Mouse (Mus musculus) heart, embryonic 16.5 days (tissue): ENCODE results near the gene Chic2. TPM values are rescaled to one million over a fixed set of nuclear protein-coding genes. Genes with fewer than 3 reads are reported as not detected.

Experiments
- ATAC-seq: fragments of 200-750 bp; cut with Nextera tagmentation; replicated peaks from 2 replicates; pipeline ENCODE4 v1.8.0; 2017; ENCODE audit warnings: moderate number of reproducible peaks; ENCODE audit not compliant: insufficient read depth, low FRiP score; ENCODE audit errors: extremely low read depth
- H3K27ac ChIP-seq: fragments of 300-500 bp; sonication (generic); 2 replicates; pipeline ENCODE4 v1.5.1; 2014; ENCODE audit warnings: mild to moderate bottlenecking, low read length, control low read depth, moderate library complexity
- H3K27me3 ChIP-seq: fragments of 300-500 bp; sonication (generic); 2 replicates; pipeline ENCODE4 v1.6.1; 2014; ENCODE audit warnings: low read length, mixed read lengths; ENCODE audit not compliant: control insufficient read depth, insufficient read depth
- H3K36me3 ChIP-seq: fragments of 300-500 bp; sonication (generic); 2 replicates; pipeline ENCODE4 v1.6.1; 2014; ENCODE audit not compliant: control insufficient read depth, insufficient read depth
- H3K4me1 ChIP-seq: fragments of 300-500 bp; sonication (generic); 2 replicates; pipeline ENCODE4 v1.6.1; 2014; ENCODE audit warnings: low read length, mixed read lengths; ENCODE audit not compliant: control insufficient read depth, insufficient read depth
- H3K4me2 ChIP-seq: fragments of 300-500 bp; sonication (generic); 2 replicates; pipeline ENCODE4 v1.6.1; 2014; ENCODE audit warnings: low read depth, mild to moderate bottlenecking, control low read depth, low read length
- H3K4me3 ChIP-seq: fragments of 300-500 bp; sonication (generic); 2 replicates; pipeline ENCODE4 v1.5.1; 2014; ENCODE audit warnings: mild to moderate bottlenecking, control low read depth, low read length
- H3K9ac ChIP-seq: fragments of 300-500 bp; sonication (generic); 2 replicates; pipeline ENCODE4 v1.6.1; 2014; ENCODE audit warnings: low read length, control low read depth
- H3K9me3 ChIP-seq: fragments of 300-500 bp; sonication (generic); replicated peaks from 2 replicates; pipeline ENCODE4 v1.6.1; 2016; ENCODE audit warnings: low read length; ENCODE audit not compliant: control insufficient read depth
- WGBS: fragments of 180-500 bp; shearing (Covaris S2); extraction: QIAGEN DNeasy Blood & Tissue Kit; methylation state at CpG from one replicate; pipeline ENCODE4 v1.1.7; 2014; 5-methylcytosine and 5-hydroxymethylcytosine counted together
- polyA plus RNA-seq: library from polyadenylated mRNA; unstranded; fragments of >200 nt; fragmentation: Nextera tagmentation; extraction: Ambion mirVana; gene quantifications from 2 replicates; pipeline ENCODE4 v1.2.1, GENCODE M21; 2015

Gene Chic2
- polyA plus RNA-seq, 1 experiment from 2014 or later: 21.6 TPM

DNA sequence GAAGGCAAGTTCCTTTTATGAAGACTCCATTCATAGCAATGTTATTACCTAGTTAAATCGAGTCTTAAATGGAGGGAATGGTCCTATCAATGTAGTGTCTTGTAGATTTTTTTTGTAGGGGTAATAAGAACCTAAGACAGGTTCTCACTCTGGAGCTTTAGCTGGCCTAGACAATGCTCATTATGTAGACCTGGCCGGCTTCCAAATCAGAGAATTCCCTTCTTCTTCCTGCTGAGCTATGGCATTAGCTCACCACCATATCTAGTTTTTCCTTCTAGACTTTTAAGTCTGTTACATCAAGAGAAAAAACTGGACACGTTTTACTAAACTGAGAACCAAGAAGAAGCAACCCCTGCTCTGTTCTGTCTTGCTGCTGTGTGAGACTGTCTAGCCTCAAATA, 42.5 kb downstream of the Chic2 start:
- peaks cover 11% of the 10 kb centered on the region for H3K36me3 ChIP-seq
- H3K9me3 ChIP-seq: no peaks in the 10 kb centered on the region
- H3K4me3 ChIP-seq: no peak overlapping the region
- no peak overlapping the region for H3K9ac ChIP-seq
- ATAC-seq: no peak
- H3K27me3 ChIP-seq: no peaks in the 10 kb centered on the region
- no peaks in the 10 kb centered on the region; the same call in 1 of the 2 replicates for H3K4me1 ChIP-seq
- H3K27ac ChIP-seq: no peak overlapping the region
- no peak overlapping the region for H3K4me2 ChIP-seq
- WGBS: 58% methylated on average over 3 of the region's 3 CpGs

DNA sequence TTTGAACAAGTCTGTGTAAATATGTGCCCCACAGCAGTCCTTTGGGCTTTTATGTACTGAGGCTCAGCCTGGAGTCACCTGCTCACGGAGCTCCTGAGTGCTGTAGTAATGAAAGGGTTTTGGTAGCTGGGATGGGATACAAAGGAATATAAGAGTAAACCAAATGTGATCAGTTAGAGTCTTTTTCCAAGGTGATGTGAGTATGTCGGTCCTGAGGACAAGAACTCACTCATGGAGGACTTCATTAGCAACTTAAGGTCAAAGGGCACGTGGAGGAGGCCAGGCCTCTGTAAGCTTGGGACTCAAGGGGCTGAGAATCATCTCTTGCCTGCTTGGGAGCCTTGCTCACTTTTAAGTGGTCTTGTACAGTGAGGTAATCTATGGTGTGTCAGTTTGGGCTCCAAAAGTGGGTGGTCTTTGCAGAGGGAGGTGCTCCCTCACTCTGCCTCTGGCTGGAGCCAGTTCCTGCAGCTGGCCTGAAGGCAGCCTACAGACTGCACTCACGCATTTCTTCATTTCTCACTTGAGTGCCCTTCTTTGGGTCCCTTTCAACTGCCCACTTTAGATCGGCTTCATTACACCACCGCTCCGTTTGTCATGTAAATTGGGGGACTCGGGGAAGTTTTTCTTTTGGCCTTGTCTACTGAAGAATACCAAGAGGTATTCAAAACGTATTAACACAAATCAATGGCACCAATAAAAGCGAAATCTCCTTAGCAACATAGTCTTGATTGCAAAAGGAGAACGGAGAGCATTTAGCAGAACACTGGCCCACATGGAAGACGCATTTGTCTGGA, 45.7 kb downstream of the Chic2 start:
- Histone ChIP-seq H3K27ac (no peak overlapping the region), H3K4me1 (peaks cover 8% of the 10 kb centered on the region), H3K9me3 (no peaks in the 10 kb centered on the region; the same call in 1 of the 2 replicates), H3K4me3 (no peak overlapping the region), H3K36me3 (peaks cover 17% of the 10 kb centered on the region), H3K27me3 (no peaks in the 10 kb centered on the region), H3K4me2 (no peak overlapping the region), H3K9ac (no peak overlapping the region)
- ATAC-seq: no peak
- 87% methylated on average over 12 of the region's 12 CpGs for WGBS

- Histone ChIP-seq H3K4me2 (peak overlapping the region; percentile 26; the same call in 1 of the 2 replicates), H3K36me3 (peaks cover 21% of the 10 kb centered on the region), H3K9ac (no peak overlapping the region), H3K27me3 (no peaks in the 10 kb centered on the region), H3K27ac (peak overlapping the region; percentile 23; the same call in 1 of the 2 replicates), H3K4me3 (no peak overlapping the region), H3K4me1 (peaks cover 8% of the 10 kb centered on the region; the same call in 1 of the 2 replicates), H3K9me3 (peaks cover 17% of the 10 kb centered on the region)
- 44% methylated on average over 8 of the region's 8 CpGs for WGBS
- peak; percentile 67; the same call in 1 of the 2 replicates for ATAC-seq
Observed at GRCm38 (mm10) chr5:74994947-74995346, 49.6 kb downstream of the Chic2 start.

DNA sequence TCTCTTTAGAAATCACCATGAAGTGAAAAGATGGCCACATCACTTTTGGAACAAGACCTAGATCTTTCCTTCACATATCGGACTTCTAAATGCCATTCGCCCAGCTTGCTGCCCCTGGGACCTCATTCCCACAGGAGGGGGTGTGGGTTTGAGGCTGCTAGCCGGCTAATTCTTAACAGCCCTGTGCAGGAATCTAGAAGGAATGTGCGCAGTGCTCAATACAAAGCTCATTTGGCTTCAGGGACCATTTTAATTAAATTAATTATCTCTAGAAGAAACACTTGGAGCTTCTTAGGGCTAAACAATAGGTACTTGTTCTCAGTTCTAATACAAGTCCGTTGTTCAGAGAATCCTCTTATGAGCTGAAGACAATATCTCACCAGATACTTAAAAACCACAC, 60.5 kb downstream of the Chic2 start:
- no peak overlapping the region for H3K4me3 ChIP-seq
- H3K36me3 ChIP-seq: no peaks in the 10 kb centered on the region
- no peak for ATAC-seq
- H3K9ac ChIP-seq: no peak overlapping the region
- no peaks in the 10 kb centered on the region for H3K27me3 ChIP-seq
- no peak overlapping the region for H3K4me2 ChIP-seq
- 0 out of 2 replicates have a peak, but pooled peaks cover 3% of the 10 kb centered on the region for H3K9me3 ChIP-seq
- WGBS: 59% methylated on average over 5 of the region's 5 CpGs
- H3K27ac ChIP-seq: no peak overlapping the region
- H3K4me1 ChIP-seq: 0 out of 2 replicates have a peak, but pooled peaks cover 3% of the 10 kb centered on the region

DNA sequence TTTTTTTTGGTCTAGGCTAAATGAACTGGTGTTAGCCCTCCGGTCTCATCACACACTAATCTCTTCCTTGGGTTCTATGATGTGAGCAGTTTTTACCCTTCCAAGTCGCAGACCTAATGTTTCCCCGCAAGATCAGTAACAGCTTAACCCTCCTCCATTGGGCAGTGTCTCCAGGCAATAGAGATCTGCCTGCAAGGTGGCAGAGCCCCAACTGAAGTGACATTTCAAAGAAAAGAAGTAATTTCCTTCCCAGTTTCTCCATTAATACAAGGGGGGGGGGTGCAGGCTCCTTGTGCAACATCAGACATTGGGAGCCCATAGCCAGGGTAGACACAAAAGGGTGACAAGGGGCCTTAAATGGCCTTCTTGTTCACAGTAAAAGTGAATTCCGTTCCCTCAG, 64.0 kb downstream of the Chic2 start:
- Histone ChIP-seq H3K9ac (no peak overlapping the region), H3K36me3 (no peaks in the 10 kb centered on the region), H3K4me3 (no peak overlapping the region), H3K9me3 (no peaks in the 10 kb centered on the region), H3K27ac (no peak overlapping the region), H3K27me3 (no peaks in the 10 kb centered on the region; the same call in 1 of the 2 replicates), H3K4me2 (no peak overlapping the region), H3K4me1 (peaks cover 3% of the 10 kb centered on the region; the same call in 1 of the 2 replicates)
- WGBS: 69% methylated on average over 4 of the region's 4 CpGs
- ATAC-seq: no peak

DNA sequence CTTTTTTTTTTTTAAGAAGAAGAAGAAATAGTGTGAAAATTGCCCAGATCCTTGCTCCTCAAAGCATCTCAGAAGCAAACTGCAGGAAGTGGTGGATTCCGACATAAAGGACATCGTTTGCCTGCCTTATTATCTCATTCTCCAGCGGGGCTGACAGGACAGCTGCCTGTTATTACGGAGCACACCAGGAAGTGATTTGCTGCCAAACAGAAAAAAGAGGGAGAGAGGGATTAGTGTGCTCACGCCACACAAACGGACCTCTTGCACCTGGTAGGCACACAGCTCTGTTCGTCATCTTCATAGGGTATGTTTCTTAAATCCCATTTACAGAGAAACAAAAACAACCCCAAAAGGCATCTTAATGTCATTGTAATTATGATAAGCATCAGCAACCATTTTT, 64.4 kb downstream of the Chic2 start:
- no peak overlapping the region for H3K9ac ChIP-seq
- no peaks in the 10 kb centered on the region for H3K36me3 ChIP-seq
- no peak overlapping the region for H3K4me3 ChIP-seq
- no peak for ATAC-seq
- H3K27ac ChIP-seq: no peak overlapping the region
- peaks cover 7% of the 10 kb centered on the region for H3K4me1 ChIP-seq
- no peak overlapping the region for H3K4me2 ChIP-seq
- no peaks in the 10 kb centered on the region; the same call in 1 of the 2 replicates for H3K27me3 ChIP-seq
- H3K9me3 ChIP-seq: no peaks in the 10 kb centered on the region
- 19% methylated on average over 7 of the region's 7 CpGs for WGBS

DNA sequence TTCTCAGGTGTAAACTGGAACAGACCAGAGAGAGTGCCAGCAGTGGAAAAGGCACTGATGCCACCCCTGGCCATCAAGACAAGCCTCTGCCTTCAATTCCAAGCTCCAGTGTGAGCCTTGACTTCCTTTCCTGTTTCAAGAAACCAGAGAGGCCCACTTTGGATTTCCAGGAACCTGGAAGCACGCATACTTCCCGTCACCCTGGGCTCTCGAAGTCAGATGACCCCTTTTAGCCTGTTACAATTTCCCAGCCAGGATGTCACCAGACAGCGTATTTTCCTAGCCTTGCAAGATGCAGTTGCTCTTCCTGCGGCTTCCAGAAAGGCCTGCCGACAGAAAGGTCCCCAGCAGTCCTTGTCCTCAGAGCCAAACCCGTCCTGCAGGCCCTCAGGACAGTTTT, 65.0 kb downstream of the Chic2 start:
- H3K9me3 ChIP-seq: no peaks in the 10 kb centered on the region
- H3K4me1 ChIP-seq: peaks cover 13% of the 10 kb centered on the region
- H3K9ac ChIP-seq: no peak overlapping the region
- WGBS: 35% methylated on average over 7 of the region's 7 CpGs
- no peak overlapping the region for H3K4me3 ChIP-seq
- no peak for ATAC-seq
- no peak overlapping the region for H3K4me2 ChIP-seq
- 0 out of 2 replicates have a peak overlapping the region, but pooled peaks have one; percentile 15 for H3K27ac ChIP-seq
- no peaks in the 10 kb centered on the region for H3K36me3 ChIP-seq
- H3K27me3 ChIP-seq: no peaks in the 10 kb centered on the region; the same call in 1 of the 2 replicates

DNA sequence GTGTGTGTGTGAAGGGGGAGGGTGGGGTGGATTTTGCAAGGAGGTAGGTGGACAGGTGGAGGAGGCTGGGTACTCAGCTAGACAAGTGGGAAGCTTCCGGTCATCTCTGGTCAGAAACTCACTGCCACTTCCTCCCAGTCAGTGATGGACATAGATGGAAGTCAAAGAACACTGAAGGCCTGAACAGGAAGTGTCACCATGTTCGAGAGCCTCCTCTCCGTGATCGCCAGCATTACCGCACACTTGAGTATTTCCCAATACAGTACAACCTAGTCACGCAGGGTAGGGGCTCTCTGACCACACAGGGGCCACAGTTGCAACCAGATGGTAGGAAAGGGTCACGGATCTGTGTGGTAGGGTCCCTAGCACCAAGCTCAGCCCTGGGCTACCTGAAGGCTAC, 69.1 kb downstream of the Chic2 start:
- H3K4me3 ChIP-seq: no peak overlapping the region
- no peaks in the 10 kb centered on the region; the same call in 1 of the 2 replicates for H3K27me3 ChIP-seq
- peaks cover 21% of the 10 kb centered on the region for H3K4me1 ChIP-seq
- H3K9ac ChIP-seq: no peak overlapping the region
- no peak for ATAC-seq
- H3K9me3 ChIP-seq: no peaks in the 10 kb centered on the region
- no peak overlapping the region for H3K4me2 ChIP-seq
- WGBS: 78% methylated on average over 7 of the region's 7 CpGs
- peak overlapping the region; percentile 81; the same call in 1 of the 2 replicates for H3K27ac ChIP-seq
- no peaks in the 10 kb centered on the region for H3K36me3 ChIP-seq

DNA sequence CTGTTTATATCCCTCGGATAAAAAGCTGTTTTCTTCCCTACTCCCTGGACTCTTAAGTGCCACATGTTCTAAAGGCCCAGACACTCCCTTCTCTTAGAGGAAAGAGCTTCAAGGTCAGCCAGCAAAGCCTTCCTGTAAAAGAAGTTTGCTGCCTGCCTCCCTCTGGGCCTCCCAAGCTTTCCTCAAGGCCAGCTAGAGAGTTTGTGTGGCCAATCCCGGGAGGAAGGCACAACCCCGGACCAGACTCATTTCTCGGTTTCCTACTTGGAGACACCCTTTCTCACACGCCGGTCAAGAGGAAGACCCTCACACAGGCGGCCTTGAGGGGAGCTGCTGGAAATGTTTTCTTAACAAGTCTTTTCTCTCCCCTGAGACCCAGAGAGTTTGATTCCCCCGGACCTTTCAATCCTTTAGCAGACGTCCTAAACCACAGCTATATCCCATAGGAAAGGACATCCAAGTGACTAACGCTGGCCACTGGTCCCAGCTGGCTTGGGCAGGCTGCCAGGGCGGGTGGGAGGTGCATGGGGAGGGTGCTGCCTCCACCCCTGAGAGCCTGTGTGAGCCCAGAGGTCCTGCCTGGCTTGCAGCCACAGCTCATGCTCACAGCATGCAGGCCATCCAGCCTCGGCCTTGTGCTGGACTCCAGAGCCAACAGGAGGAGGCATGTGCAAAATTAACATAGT, 69.7 kb downstream of the Chic2 start:
- WGBS: 28% methylated on average over 12 of the region's 12 CpGs
- H3K9ac ChIP-seq: peak overlapping the region; percentile 45

More for the DNA sequence above, 69.7 kb downstream of the Chic2 start:
- Histone ChIP-seq H3K36me3 (no peaks in the 10 kb centered on the region), H3K4me1 (peaks cover 18% of the 10 kb centered on the region), H3K9me3 (no peaks in the 10 kb centered on the region), H3K4me3 (no peak overlapping the region), H3K4me2 (peak overlapping the region; percentile 17; the same call in 1 of the 2 replicates), H3K27ac (peak overlapping the region; percentile 81), H3K27me3 (no peaks in the 10 kb centered on the region; the same call in 1 of the 2 replicates)
- ATAC-seq: peak; percentile 92
